In genomic region chr4:141647187-141647586, GRCm38 (mm10) we compare ENCODE assay signal across 24 mouse cellular contexts. TPM values are rescaled to one million over a fixed set of nuclear protein-coding genes. Genes with fewer than 3 reads are reported as not detected.
A peak's percentile ranks its signal among the peaks of the same experiment; 100 is the strongest.
DNase-seq lines count a peak whose midpoint lies in the region; ATAC-seq and TF ChIP-seq lines count a peak whose summit lies in the region.
"Had no signal": no experiment of that assay in that cellular context is flagged by ENCODE, and none has a peak within 500 bp of the region (broad histone marks: within the 10 kb centered on the region; RNA-seq: fewer than 3 reads in every experiment).

No protein-coding gene starts in this region.

- H3K4me3 ChIP-seq in heart, adult 2 months = no peak overlapping the region
- H3K4me3 ChIP-seq in hindbrain, embryonic 12.5 days = no peak overlapping the region
- H3K4me3 ChIP-seq: embryonic facial prominence, embryonic 10.5 days; embryonic facial prominence, embryonic 12.5 days; forebrain, embryonic 13.5 days; forebrain, embryonic 15.5 days had no signal

- no peak overlapping the region for H3K4me2 ChIP-seq in hindbrain, embryonic 12.5 days (replicated peaks)
- H3K4me2 ChIP-seq: embryonic facial prominence, embryonic 12.5 days; forebrain, embryonic 13.5 days; forebrain, embryonic 15.5 days had no signal

- H3K27me3 ChIP-seq in heart, adult 2 months (ENCODE audit: control insufficient read depth, insufficient read depth, low read length) = no peaks in the 10 kb centered on the region
- no peaks in the 10 kb centered on the region for H3K27me3 ChIP-seq in hindbrain, embryonic 12.5 days
- H3K27me3 ChIP-seq: CH12.LX; embryonic facial prominence, embryonic 12.5 days; forebrain, embryonic 13.5 days; forebrain, embryonic 15.5 days; Patski had no signal

- H3K9ac ChIP-seq in heart, adult 2 months (ENCODE audit: low read depth, low read length) = no peak overlapping the region
- H3K9ac ChIP-seq in hindbrain, embryonic 12.5 days = no peak overlapping the region
- H3K9ac ChIP-seq: embryonic facial prominence, embryonic 12.5 days; forebrain, embryonic 13.5 days; forebrain, embryonic 15.5 days; forebrain, postnatal 0 days had no signal

- WGBS in heart, adult 2 months = 91% methylated on average over 3 of the region's 3 CpGs
- 94% methylated on average over 3 of the region's 3 CpGs for WGBS in hindbrain, embryonic 12.5 days

- peak; percentile 69 for DNase-seq in adrenal gland, adult 2 months
- DNase-seq in adrenal gland, postnatal 10 days = no peak
- DNase-seq in heart, adult 2 months = no peak
- DNase-seq in heart, adult 9 months (ENCODE audit: low spot score in 2 of 2) = no peak
- DNase-seq: adrenal gland, postnatal 14 days; B cell, adult 2 months; cerebellum, adult 11 months; cerebellum, adult 18-20 months; cerebellum, adult 8-10 months; cerebellum, adult 9-11 months; cerebellum, postnatal 25 days; forebrain, postnatal 0 days had no signal

- peaks cover 9% of the 10 kb centered on the region for H3K36me3 ChIP-seq in heart, adult 2 months (ENCODE audit: control insufficient read depth, insufficient read depth, low read length)
- peaks cover 9% of the 10 kb centered on the region for H3K36me3 ChIP-seq in hindbrain, embryonic 12.5 days

- peaks cover 2% of the 10 kb centered on the region; the same call in 1 of the 2 replicates for H3K79me2 ChIP-seq in heart, adult 2 months (replicated peaks; ENCODE audit: control insufficient read depth, insufficient read depth, low read length)

- H3K9me3 ChIP-seq in hindbrain, embryonic 12.5 days (replicated peaks) = no peaks in the 10 kb centered on the region
- H3K9me3 ChIP-seq: embryonic facial prominence, embryonic 10.5 days; embryonic facial prominence, embryonic 12.5 days; forebrain, embryonic 13.5 days; forebrain, embryonic 15.5 days; G1E had no signal

- ATAC-seq in hindbrain, embryonic 12.5 days (ENCODE audit: low FRiP score) = no peak
- ATAC-seq: activated CD4-positive, CD25-positive, alpha-beta regulatory T cell, adult 4 months; CD4-positive, CD25-positive, alpha-beta regulatory T cell, adult 4 months; forebrain, embryonic 13.5 days; forebrain, embryonic 15.5 days; forebrain, postnatal 0 days; Patski had no signal

- intact Hi-C loops in heart, adult 2 months (cut with DNase I) = no loop called here

- H3K27ac ChIP-seq in heart, adult 2 months = peak overlapping the region; percentile 64
- no peak overlapping the region for H3K27ac ChIP-seq in hindbrain, embryonic 12.5 days
- H3K27ac ChIP-seq: embryonic facial prominence, embryonic 10.5 days; embryonic facial prominence, embryonic 12.5 days; forebrain, embryonic 13.5 days; forebrain, embryonic 15.5 days had no signal

- TF ChIP-seq POLR2A in heart, adult 2 months (IDR thresholded peaks at IDR 0.05; ENCODE audit: insufficient read depth, low read depth, low read length) = no peak

- TF ChIP-seq CTCF in heart, adult 2 months (IDR thresholded peaks at IDR 0.05) = no peak

- no peak for TF ChIP-seq EP300 in heart, adult 2 months (IDR thresholded peaks at IDR 0.05; ENCODE audit: insufficient read depth, low read depth, low read length)

- peaks cover 21% of the 10 kb centered on the region for H3K4me1 ChIP-seq in heart, adult 2 months (ENCODE audit: control insufficient read depth, insufficient read depth, low read length)
- peaks cover 19% of the 10 kb centered on the region for H3K4me1 ChIP-seq in hindbrain, embryonic 12.5 days
- H3K4me1 ChIP-seq: embryonic facial prominence, embryonic 10.5 days had no signal

RNA-seq across cellular contexts. Expression of gene Plekhm2, which starts 17.5 kb away (rescaled TPM):
- total RNA-seq in adrenal gland, adult 2 months (2021) = 10 to 100 TPM; 47.8 to 73.2 TPM
- 63.1 and 63.4 TPM in 2 replicates for polyA plus RNA-seq in adrenal gland, adult 2 months (2012; rRNA removed)
- 10 to 100 TPM; 37.6 to 42.2 TPM for total RNA-seq in adrenal gland, postnatal 10 days (2021)
- total RNA-seq in heart, adult 2 months (2021) = 100 to 1,000 TPM in 1 of 2 experiments, 10 to 100 TPM in 1; 95.2 to 126 TPM
- polyA plus RNA-seq in heart, adult 2 months (2012; rRNA removed) = 111 and 144 TPM in 2 replicates
- polyA plus RNA-seq in hindbrain, embryonic 12.5 days (2016; fragmentation: Nextera tagmentation; extraction: Ambion mirVana) = 6.3 and 7.6 TPM in 2 replicates

RNA-seq across cellular contexts. Expression of gene Slc25a34, which starts 23.6 kb away (rescaled TPM):
- 10 to 100 TPM in 1 of 2 experiments, 1 to 10 TPM in 1; 9.2 to 14.2 TPM for total RNA-seq in adrenal gland, adult 2 months (2021)
- 4.3 and 5.7 TPM in 2 replicates for polyA plus RNA-seq in adrenal gland, adult 2 months (2012; rRNA removed)
- total RNA-seq in adrenal gland, postnatal 10 days (2021) = 10 to 100 TPM; 36.1 to 39.2 TPM
- total RNA-seq in heart, adult 2 months (2021) = 100 to 1,000 TPM; 118 to 132 TPM
- polyA plus RNA-seq in heart, adult 2 months (2012; rRNA removed) = 183 and 258 TPM in 2 replicates
- not detected in 2 replicates for polyA plus RNA-seq in hindbrain, embryonic 12.5 days (2016; fragmentation: Nextera tagmentation; extraction: Ambion mirVana)
- polyA plus RNA-seq: activated CD4-positive, CD25-positive, alpha-beta regulatory T cell, adult 4 months; CD4-positive, CD25-positive, alpha-beta regulatory T cell, adult 4 months; embryonic facial prominence, embryonic 12.5 days; forebrain, embryonic 11.5 days; G1E had no signal

RNA-seq across cellular contexts. Expression of gene Tmem82, which starts 28.8 kb away (rescaled TPM):
- 1 to 10 TPM in 1 of 2 experiments, under 1 TPM in 1; 0.93 to 1.6 TPM for total RNA-seq in adrenal gland, adult 2 months (2021)
- polyA plus RNA-seq in adrenal gland, adult 2 months (2012; rRNA removed) = 2.8 TPM in 2 replicates
- 1 to 10 TPM; 7.9 to 9.5 TPM for total RNA-seq in adrenal gland, postnatal 10 days (2021)
- 10 to 100 TPM; 16.5 to 20.2 TPM for total RNA-seq in heart, adult 2 months (2021)
- 35.5 and 36.6 TPM in 2 replicates for polyA plus RNA-seq in heart, adult 2 months (2012; rRNA removed)
- 0.29 and 0.50 TPM in 2 replicates for polyA plus RNA-seq in hindbrain, embryonic 12.5 days (2016; fragmentation: Nextera tagmentation; extraction: Ambion mirVana)
- polyA plus RNA-seq: CD4-positive, CD25-positive, alpha-beta regulatory T cell, adult 4 months; G1E had no signal

RNA-seq across cellular contexts. Expression of gene Rsc1a1, which starts 38.2 kb away (rescaled TPM):
- total RNA-seq in adrenal gland, adult 2 months (2021) = not detected
- 4.3 and 6.8 TPM in 2 replicates for polyA plus RNA-seq in adrenal gland, adult 2 months (2012; rRNA removed)
- 1 to 10 TPM; 2.8 to 3.5 TPM for total RNA-seq in adrenal gland, postnatal 10 days (2021)
- total RNA-seq in heart, adult 2 months (2021) = not detected
- 4.6 and 8.8 TPM in 2 replicates for polyA plus RNA-seq in heart, adult 2 months (2012; rRNA removed)
- 0.43 TPM in 1 of 2 replicates, not detected in the other for polyA plus RNA-seq in hindbrain, embryonic 12.5 days (2016; fragmentation: Nextera tagmentation; extraction: Ambion mirVana)
- total RNA-seq: adrenal gland, adult 18-20 months had no signal
- polyA plus RNA-seq: activated CD4-positive, CD25-positive, alpha-beta regulatory T cell, adult 4 months; CD4-positive, CD25-positive, alpha-beta regulatory T cell, adult 4 months; embryonic facial prominence, embryonic 12.5 days; forebrain, embryonic 15.5 days had no signal

RNA-seq across cellular contexts. Expression of gene Fblim1, which starts 41.3 kb away (rescaled TPM):
- total RNA-seq in adrenal gland, adult 2 months (2021) = 10 to 100 TPM in 1 of 2 experiments, 1 to 10 TPM in 1; 9.0 to 23.0 TPM
- polyA plus RNA-seq in adrenal gland, adult 2 months (2012; rRNA removed) = 10.4 and 12.8 TPM in 2 replicates
- total RNA-seq in adrenal gland, postnatal 10 days (2021) = 10 to 100 TPM; 14.8 to 21.6 TPM
- 100 to 1,000 TPM; 236 to 263 TPM for total RNA-seq in heart, adult 2 months (2021)
- 297 and 303 TPM in 2 replicates for polyA plus RNA-seq in heart, adult 2 months (2012; rRNA removed)
- 49.1 and 57.9 TPM in 2 replicates for polyA plus RNA-seq in hindbrain, embryonic 12.5 days (2016; fragmentation: Nextera tagmentation; extraction: Ambion mirVana)
- polyA plus RNA-seq: G1E had no signal
